Mouse (Mus musculus) kidney, adult 2 months (tissue): ENCODE results near the gene Foxc2. TPM values are rescaled to one million over a fixed set of nuclear protein-coding genes. Genes with fewer than 3 reads are reported as not detected.
A peak's percentile ranks its signal among the peaks of the same experiment; 100 is the strongest.
"Not testable (repeated sequence)": the region's sequence is repeated elsewhere in the genome, so short reads cannot be mapped to it uniquely, and the experiment has no call there.

Source experiments
- DNase-seq: peaks from one replicate; pipeline ENCODE4 v3.0.0; 2021
- H3K27ac ChIP-seq: fragments of 200-500 bp; 2 replicates; pipeline ENCODE4 v1.5.1; 2012; ENCODE audit warnings: low read depth, low read length, control low read depth, inconsistent platforms; ENCODE audit not compliant: insufficient read depth
- H3K27me3 ChIP-seq: fragments of 200-500 bp; replicated peaks from 2 replicates; pipeline ENCODE4 v1.6.1; 2012; ENCODE audit warnings: mild to moderate bottlenecking, moderate library complexity, low read length, inconsistent platforms; ENCODE audit not compliant: control insufficient read depth, insufficient read depth
- H3K36me3 ChIP-seq: fragments of 200-500 bp; 2 replicates; pipeline ENCODE4 v1.6.1; 2012; ENCODE audit warnings: mild to moderate bottlenecking, moderate library complexity, low read length, inconsistent platforms; ENCODE audit not compliant: control insufficient read depth, insufficient read depth
- H3K4me1 ChIP-seq: fragments of 200-500 bp; 2 replicates; pipeline ENCODE4 v1.6.1; 2011; ENCODE audit warnings: low read length; ENCODE audit not compliant: control insufficient read depth, insufficient read depth
- H3K4me3 ChIP-seq: fragments of 200-500 bp; 2 replicates; pipeline ENCODE4 v1.5.1; 2011; ENCODE audit warnings: mild to moderate bottlenecking, low read depth, low read length, control low read depth; ENCODE audit not compliant: insufficient read depth
- CTCF ChIP-seq: fragments of 200-500 bp; conservative IDR thresholded peaks from 2 replicates; pipeline ENCODE4 v1.5.1; 2011; ENCODE audit warnings: low read depth, mild to moderate bottlenecking, control low read depth, low read length, moderate library complexity, mixed read lengths; ENCODE audit not compliant: insufficient read depth, insufficient read length
- POLR2A ChIP-seq: fragments of 200-500 bp; IDR thresholded peaks from one replicate; pipeline ENCODE4 v1.6.1; 2011; ENCODE audit warnings: low read depth, low read length, control low read depth
- WGBS: fragments of 180-500 bp; shearing (Covaris S2); methylation state at CpG from one replicate; pipeline ENCODE4 v1.1.7; 2018; 5-methylcytosine and 5-hydroxymethylcytosine counted together
- polyA plus RNA-seq: library from polyadenylated mRNA; depleted of rRNA; stranded (reverse); fragments of >200 nt; gene quantifications from 2 replicates; pipeline ENCODE4 v1.2.3, GENCODE M21; 2012

The Foxc2 gene
- polyA plus RNA-seq, 1 experiment: 5.8 TPM

DNA sequence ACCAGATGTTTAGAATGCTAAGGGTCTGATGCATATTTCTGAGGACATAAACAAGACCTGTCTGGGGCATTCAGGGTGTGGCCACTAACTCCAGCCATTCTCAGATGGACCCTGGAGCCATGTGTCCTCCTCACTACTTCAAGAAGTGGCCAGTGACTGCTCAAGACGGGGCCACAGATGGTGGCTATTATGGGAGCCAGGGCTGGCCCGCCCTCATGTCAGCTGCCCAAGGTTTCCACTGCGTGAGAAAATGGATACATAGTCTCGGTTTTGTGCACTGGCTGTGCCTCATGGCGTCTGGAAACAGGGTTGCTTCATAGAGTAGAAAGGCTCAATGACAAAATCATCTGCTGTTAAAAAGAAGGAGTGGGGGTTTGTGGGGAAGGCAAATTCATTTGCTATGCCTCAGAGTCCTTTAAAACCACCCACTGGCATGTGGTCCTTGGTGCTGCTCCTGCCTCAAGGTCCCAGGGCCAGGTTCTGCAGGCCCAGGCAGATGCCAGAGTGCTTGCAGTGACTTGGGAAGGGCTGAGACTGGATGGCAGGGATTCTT lies 17.1 kb downstream of the Foxc2 start:
- TF ChIP-seq CTCF: no peak
- TF ChIP-seq POLR2A: no peak
- no peak for DNase-seq
- 89% methylated on average over 5 of the region's 5 CpGs for WGBS
- Histone ChIP-seq H3K27me3 (no peaks in the 10 kb centered on the region), H3K27ac (no peak overlapping the region), H3K4me3 (no peak overlapping the region), H3K36me3 (no peaks in the 10 kb centered on the region), H3K4me1 (no peaks in the 10 kb centered on the region)

GRCm38 (mm10) chr8:121134102-121134501 lies 18.1 kb downstream of the Foxc2 start:
- 77% methylated on average over 10 of the region's 10 CpGs for WGBS
- DNase-seq: no peak
- Histone ChIP-seq H3K27me3 (no peaks in the 10 kb centered on the region), H3K36me3 (no peaks in the 10 kb centered on the region), H3K27ac (no peak overlapping the region), H3K4me1 (no peaks in the 10 kb centered on the region), H3K4me3 (no peak overlapping the region)
- TF ChIP-seq POLR2A (no peak), CTCF (no peak)

DNA sequence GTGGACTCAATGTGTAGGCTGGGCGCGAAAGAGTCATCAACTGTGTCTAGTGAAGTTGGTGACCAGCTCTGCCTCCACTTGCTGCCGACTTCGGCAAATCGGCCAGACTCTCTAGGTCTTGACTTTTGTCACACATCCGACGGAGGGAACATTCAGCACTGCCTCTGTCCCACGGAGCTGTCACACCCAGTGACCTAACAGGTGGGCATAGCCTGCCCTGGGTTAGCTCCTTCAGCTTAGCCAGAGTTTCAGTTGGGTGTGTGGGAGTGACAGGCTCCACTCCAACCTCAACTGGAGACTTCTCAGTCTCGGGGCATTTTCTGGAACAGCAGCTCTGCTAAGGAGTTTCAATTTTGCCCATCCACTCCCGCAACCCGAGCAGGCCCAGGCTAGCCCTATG lies 18.5 kb downstream of the Foxc2 start:
- 75% methylated on average over 11 of the region's 11 CpGs for WGBS
- no peaks in the 10 kb centered on the region for H3K36me3 ChIP-seq
- H3K27ac ChIP-seq: no peak overlapping the region
- no peaks in the 10 kb centered on the region for H3K4me1 ChIP-seq
- DNase-seq: no peak
- no peak overlapping the region for H3K4me3 ChIP-seq
- TF ChIP-seq POLR2A: no peak
- TF ChIP-seq CTCF: no peak
- no peaks in the 10 kb centered on the region for H3K27me3 ChIP-seq

GRCm38 (mm10) chr8:121136856-121137255 lies 20.9 kb downstream of the Foxc2 start:
- no peak overlapping the region for H3K4me3 ChIP-seq
- no peaks in the 10 kb centered on the region for H3K27me3 ChIP-seq
- no peak for DNase-seq
- no peaks in the 10 kb centered on the region for H3K36me3 ChIP-seq
- no peaks in the 10 kb centered on the region for H3K4me1 ChIP-seq
- TF ChIP-seq POLR2A (no peak), CTCF (no peak)
- no peak overlapping the region for H3K27ac ChIP-seq
- 95% methylated on average over 6 of the region's 6 CpGs for WGBS

DNA sequence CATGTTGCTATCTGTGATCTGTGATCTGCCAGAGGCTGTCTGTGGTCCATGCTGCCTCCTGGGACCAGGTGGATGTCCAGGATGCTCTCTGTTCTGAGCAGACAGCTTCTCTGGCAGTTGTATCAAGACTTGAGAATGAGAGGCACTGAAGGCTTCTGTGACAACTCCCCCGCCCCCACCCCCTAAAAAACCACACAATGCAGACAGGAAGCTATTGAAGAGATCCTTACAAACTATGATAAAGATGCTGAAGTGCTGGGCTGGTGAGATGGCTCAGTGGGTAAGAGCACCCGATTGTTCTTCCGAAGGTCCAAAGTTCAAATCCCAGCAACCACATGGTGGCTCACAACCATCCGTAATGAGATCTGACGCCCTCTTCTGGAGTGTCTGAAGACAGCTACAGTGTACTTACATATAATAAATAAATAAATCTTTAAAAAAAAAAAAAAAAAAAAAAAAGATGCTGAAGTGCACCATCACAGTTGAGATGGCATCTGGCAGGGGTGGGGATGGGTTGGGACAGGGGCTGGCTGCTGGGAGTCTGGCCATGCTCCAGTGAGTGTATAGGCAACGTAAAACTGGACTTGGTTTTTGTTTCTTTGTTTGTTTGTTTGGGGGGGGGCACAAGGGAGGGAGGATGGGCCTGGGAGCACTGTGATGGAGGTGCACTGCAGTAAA lies 29.6 kb downstream of the Foxc2 start:
- DNase-seq: not testable (repeated sequence)

DNA sequence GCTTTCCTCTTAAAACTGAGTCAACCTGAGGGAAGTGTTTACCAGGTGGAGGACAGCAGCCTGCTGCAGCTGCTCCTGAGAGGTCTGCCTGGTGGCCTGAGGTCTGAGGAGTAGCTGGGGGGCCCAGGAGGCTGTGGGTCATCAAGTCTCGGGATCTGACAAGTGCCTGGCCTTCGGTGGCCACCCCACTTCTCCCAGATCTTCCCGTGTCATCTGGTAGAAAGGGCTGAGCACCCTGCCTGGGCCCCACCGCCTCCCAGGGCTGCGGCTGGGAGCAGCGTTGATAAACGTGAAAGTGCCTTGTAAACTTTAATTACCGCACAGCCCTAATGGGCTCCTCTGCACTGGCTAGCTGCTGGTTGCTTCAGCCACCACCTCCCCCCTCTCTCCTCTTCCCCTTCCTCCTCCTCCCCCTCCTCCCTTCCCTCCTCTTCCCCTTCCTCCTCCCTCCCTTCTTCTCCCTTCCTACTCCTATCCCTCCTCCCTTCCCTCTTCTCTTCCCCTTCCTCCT lies 32.7 kb downstream of the Foxc2 start:
- TF ChIP-seq CTCF (no peak), POLR2A (no peak)
- H3K27me3 ChIP-seq: no peaks in the 10 kb centered on the region
- no peak overlapping the region for H3K27ac ChIP-seq
- H3K4me3 ChIP-seq: no peak overlapping the region
- H3K4me1 ChIP-seq: no peaks in the 10 kb centered on the region
- DNase-seq: no peak
- WGBS: 39% methylated on average over 8 of the region's 8 CpGs
- no peaks in the 10 kb centered on the region for H3K36me3 ChIP-seq

More for the DNA sequence above, 29.6 kb downstream of the Foxc2 start:
- 62% methylated on average over 5 of the region's 6 CpGs for WGBS
- not testable (repeated sequence) for H3K27ac ChIP-seq, H3K4me3 ChIP-seq, H3K27me3 ChIP-seq, H3K36me3 ChIP-seq, H3K4me1 ChIP-seq

DNA sequence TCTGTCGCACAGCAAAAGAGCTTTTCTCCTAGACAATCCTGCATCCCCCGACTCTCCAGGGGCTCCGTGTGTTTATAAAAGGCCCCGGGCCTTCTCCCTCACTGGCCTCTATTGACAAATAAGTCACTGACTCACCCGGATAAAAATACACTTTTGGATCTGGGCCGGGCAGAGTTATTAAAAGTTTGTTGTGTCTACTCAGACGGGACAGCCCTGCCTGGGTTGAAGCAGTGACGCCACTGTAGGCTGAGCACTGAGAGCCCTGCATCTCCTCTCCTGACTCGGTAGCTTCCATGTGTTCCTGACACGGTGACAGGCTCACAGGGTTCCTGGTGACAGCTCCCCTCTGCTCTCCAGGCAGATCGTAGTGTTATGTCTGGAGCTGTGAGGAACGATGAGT lies 36.4 kb downstream of the Foxc2 start:
- Histone ChIP-seq H3K27ac (no peak overlapping the region), H3K27me3 (no peaks in the 10 kb centered on the region), H3K4me3 (no peak overlapping the region), H3K36me3 (no peaks in the 10 kb centered on the region), H3K4me1 (no peaks in the 10 kb centered on the region)
- 59% methylated on average over 12 of the region's 12 CpGs for WGBS
- peak; percentile 52 for DNase-seq
- TF ChIP-seq POLR2A (no peak), CTCF (no peak)
